Mouse (Mus musculus) E14TG2a.4 (cell line): Measurements from ENCODE around the gene Myd88.

ENCODE experiments used
- CTCF ChIP-seq: conservative IDR thresholded peaks from 2 replicates; pipeline ENCODE4 v1.5.1; 2014; ENCODE audit warnings: low read length
- NANOG ChIP-seq: IDR thresholded peaks from 2 replicates; pipeline ENCODE4 v1.6.1; 2014; ENCODE audit warnings: borderline replicate concordance, low read length, mixed read lengths
- POU5F1 ChIP-seq: IDR thresholded peaks from 2 replicates; pipeline ENCODE4 v1.6.1; 2014; ENCODE audit warnings: low read length, borderline replicate concordance

- TF ChIP-seq CTCF, result no peak
- no peak for TF ChIP-seq POU5F1
- TF ChIP-seq NANOG, result no peak
Observed at GRCm38 (mm10) chr9:119340212-119340580, 1.0 kb downstream of the Myd88 start.
